Mouse (Mus musculus) gonadal fat pad, adult 2 months (tissue): Measurements from ENCODE around the gene Zfp142. TPM values are rescaled to one million over a fixed set of nuclear protein-coding genes. Genes with fewer than 3 reads are reported as not detected.

Source experiments
- DNase-seq: peaks from one replicate; pipeline ENCODE4 v3.0.0-alpha.2; 2012; ENCODE audit warnings: low read depth
- polyA plus RNA-seq: library from polyadenylated mRNA; depleted of rRNA; stranded (reverse); fragments of >200 nt; gene quantifications from 2 replicates; pipeline ENCODE4 v1.2.3, GENCODE M21; 2012; rRNA removed

Gene Zfp142
- polyA plus RNA-seq = 13.5 and 15.7 TPM in 2 replicates

GRCm38 (mm10) chr1:74587773-74588445 lies at the start of gene Zfp142, which contains the start of gene Bcs1l:
TSS of gene Zfp142 (minus strand) at chr1:74588246.
TSS of gene Bcs1l (plus strand) at chr1:74588289.
- peak; percentile 79 for DNase-seq

- no peak for DNase-seq
Measured at GRCm38 (mm10) chr1:74632734-74633133, 44.7 kb upstream of the Zfp142 start.

- no peak for DNase-seq
Measured at GRCm38 (mm10) chr1:74628001-74628400, 40.0 kb upstream of the Zfp142 start.

- no peak for DNase-seq
Measured at GRCm38 (mm10) chr1:74626076-74626475, 38.0 kb upstream of the Zfp142 start.

- DNase-seq = no peak
Measured at GRCm38 (mm10) chr1:74624183-74624582, 36.1 kb upstream of the Zfp142 start.

GRCm38 (mm10) chr1:74601267-74601962 lies 13.4 kb upstream of the Zfp142 start, which contains the start of the genes Rnf25 and Stk36:
TSS of gene Rnf25 (minus strand) at chr1:74601397.
TSS of gene Stk36 (plus strand) at chr1:74601445.
- DNase-seq = peak; percentile 33

- no peak for DNase-seq
Measured at GRCm38 (mm10) chr1:74600501-74601266, 12.6 kb upstream of the Zfp142 start.

GRCm38 (mm10) chr1:74594434-74594833 lies 6.4 kb upstream of the Zfp142 start:
- DNase-seq = no peak

GRCm38 (mm10) chr1:74587233-74587772 lies 743 bp downstream of the Zfp142 start:
- DNase-seq = no peak

GRCm38 (mm10) chr1:74584616-74585398 lies 3.2 kb downstream of the Zfp142 start:
- DNase-seq = no peak

GRCm38 (mm10) chr1:74582621-74583020 lies 5.4 kb downstream of the Zfp142 start:
- no peak for DNase-seq

GRCm38 (mm10) chr1:74569739-74570719 lies 18.0 kb downstream of the Zfp142 start:
- DNase-seq = no peak

GRCm38 (mm10) chr1:74565834-74566233 lies 22.2 kb downstream of the Zfp142 start:
- no peak for DNase-seq

- DNase-seq = no peak
Measured at GRCm38 (mm10) chr1:74559061-74559460, 29.0 kb downstream of the Zfp142 start.

GRCm38 (mm10) chr1:74544184-74544583 lies 43.9 kb downstream of the Zfp142 start, which contains the start of gene Usp37:
TSS of gene Usp37 (minus strand) at chr1:74544284.
- no peak for DNase-seq

- DNase-seq = no peak
Measured at GRCm38 (mm10) chr1:74542451-74542961, 45.5 kb downstream of the Zfp142 start, which contains the start of gene Plcd4. TSS of gene Plcd4 (plus strand) at chr1:74542888.

- no peak for DNase-seq
Measured at GRCm38 (mm10) chr1:74538650-74539049, 49.4 kb downstream of the Zfp142 start.

- no peak for DNase-seq
Measured at GRCm38 (mm10) chr1:74528589-74528988, 59.5 kb downstream of the Zfp142 start.

- no peak for DNase-seq
Measured at GRCm38 (mm10) chr1:74524746-74525145, 63.3 kb downstream of the Zfp142 start.

GRCm38 (mm10) chr1:74519875-74520274 lies 68.2 kb downstream of the Zfp142 start:
- no peak for DNase-seq
